Mouse (Mus musculus) ES-E14 (cell line): ENCODE measurements around the gene Tk1. TPM values are rescaled to one million over a fixed set of nuclear protein-coding genes. Genes with fewer than 3 reads are reported as not detected.

Source experiments
- DNase-seq: peaks from one replicate; pipeline ENCODE4 v3.0.0-alpha.2; 2013; ENCODE audit warnings: low read depth, low spot score
- H3K27ac ChIP-seq: 2 replicates; pipeline ENCODE4 v1.5.1; 2012; ENCODE audit warnings: low read depth, mild to moderate bottlenecking, low read length, moderate library complexity, mixed read lengths; ENCODE audit not compliant: poor library complexity, insufficient read depth, severe bottlenecking
- H3K36me3 ChIP-seq: 2 replicates; pipeline ENCODE4 v1.6.1; 2012; ENCODE audit warnings: mild to moderate bottlenecking, low read length, moderate library complexity, mixed read lengths; ENCODE audit not compliant: control insufficient read depth, poor library complexity, insufficient read depth, severe bottlenecking
- H3K4me1 ChIP-seq, 2 experiments: fragments of 150-350 bp in 1 of 2; sonication (generic) in 1 of 2; 2 replicates each; pipeline ENCODE4 v1.6.1; 2012; ENCODE audit warnings: low read length in 2 of 2, mild to moderate bottlenecking in 1 of 2, mixed read lengths in 1 of 2; ENCODE audit not compliant: control insufficient read depth in 2 of 2, insufficient read depth in 2 of 2, poor library complexity in 1 of 2
- H3K4me3 ChIP-seq, 2 experiments: fragments of 150-350 bp in 1 of 2; sonication (generic) in 1 of 2; 2 replicates each; pipeline ENCODE4 v1.5.1; 2012; ENCODE audit warnings: low read length in 2 of 2, low read depth in 1 of 2, mild to moderate bottlenecking in 1 of 2, mixed read lengths in 1 of 2; ENCODE audit not compliant: insufficient read depth in 1 of 2, poor library complexity in 1 of 2, severe bottlenecking in 1 of 2
- H3K9ac ChIP-seq: 2 replicates; pipeline ENCODE4 v1.6.1; 2012; ENCODE audit warnings: low read depth, mild to moderate bottlenecking, low read length, mixed read lengths; ENCODE audit not compliant: poor library complexity, insufficient read depth, severe bottlenecking
- H3K9me3 ChIP-seq: fragments of 150-350 bp; sonication (generic); 2 replicates; pipeline ENCODE4 v1.6.1; 2012; ENCODE audit warnings: low read depth, mild to moderate bottlenecking, low read length; ENCODE audit not compliant: control insufficient read depth, insufficient read depth
- CHD2 ChIP-seq: IDR thresholded peaks from 2 replicates; pipeline ENCODE4 v1.6.1; 2014; ENCODE audit warnings: mild to moderate bottlenecking, low read depth, low read length, inconsistent platforms
- HCFC1 ChIP-seq: IDR thresholded peaks from 2 replicates; pipeline ENCODE4 v1.6.1; 2012; ENCODE audit warnings: low read length, inconsistent platforms, borderline replicate concordance; ENCODE audit not compliant: insufficient read depth
- MAFK ChIP-seq: IDR thresholded peaks from 2 replicates; pipeline ENCODE4 v1.6.1; 2014; ENCODE audit warnings: mild to moderate bottlenecking, low read depth, low read length, inconsistent platforms; ENCODE audit not compliant: insufficient read depth
- ZC3H11A ChIP-seq: IDR thresholded peaks from 2 replicates; pipeline ENCODE4 v1.6.1; 2012; ENCODE audit warnings: low read depth, mild to moderate bottlenecking, inconsistent platforms, low read length, borderline replicate concordance
- ZNF384 ChIP-seq: IDR thresholded peaks from 2 replicates; pipeline ENCODE4 v1.6.1; 2012; ENCODE audit warnings: low read depth, low read length, inconsistent platforms
- in situ Hi-C, 2 experiments: fragments of 600-800 bp; cut with MboI; formaldehyde crosslinking; loops; one replicate each; pipeline ENCODE4 v1.15.1; 2025; ENCODE audit warnings: low sequenced_read_pairs in 2 of 2, inconsistent platforms in 1 of 2; ENCODE audit not compliant: unreplicated experiment in 2 of 2
- total RNA-seq: library from RNA; depleted of rRNA; stranded (reverse); fragments of 300-350 nt; gene quantifications from 2 replicates; pipeline ENCODE4 v1.2.3, GENCODE M21; 2012; rRNA removed

Tk1 gene
- total RNA-seq, 1 experiment, result 89.3 TPM

DNA sequence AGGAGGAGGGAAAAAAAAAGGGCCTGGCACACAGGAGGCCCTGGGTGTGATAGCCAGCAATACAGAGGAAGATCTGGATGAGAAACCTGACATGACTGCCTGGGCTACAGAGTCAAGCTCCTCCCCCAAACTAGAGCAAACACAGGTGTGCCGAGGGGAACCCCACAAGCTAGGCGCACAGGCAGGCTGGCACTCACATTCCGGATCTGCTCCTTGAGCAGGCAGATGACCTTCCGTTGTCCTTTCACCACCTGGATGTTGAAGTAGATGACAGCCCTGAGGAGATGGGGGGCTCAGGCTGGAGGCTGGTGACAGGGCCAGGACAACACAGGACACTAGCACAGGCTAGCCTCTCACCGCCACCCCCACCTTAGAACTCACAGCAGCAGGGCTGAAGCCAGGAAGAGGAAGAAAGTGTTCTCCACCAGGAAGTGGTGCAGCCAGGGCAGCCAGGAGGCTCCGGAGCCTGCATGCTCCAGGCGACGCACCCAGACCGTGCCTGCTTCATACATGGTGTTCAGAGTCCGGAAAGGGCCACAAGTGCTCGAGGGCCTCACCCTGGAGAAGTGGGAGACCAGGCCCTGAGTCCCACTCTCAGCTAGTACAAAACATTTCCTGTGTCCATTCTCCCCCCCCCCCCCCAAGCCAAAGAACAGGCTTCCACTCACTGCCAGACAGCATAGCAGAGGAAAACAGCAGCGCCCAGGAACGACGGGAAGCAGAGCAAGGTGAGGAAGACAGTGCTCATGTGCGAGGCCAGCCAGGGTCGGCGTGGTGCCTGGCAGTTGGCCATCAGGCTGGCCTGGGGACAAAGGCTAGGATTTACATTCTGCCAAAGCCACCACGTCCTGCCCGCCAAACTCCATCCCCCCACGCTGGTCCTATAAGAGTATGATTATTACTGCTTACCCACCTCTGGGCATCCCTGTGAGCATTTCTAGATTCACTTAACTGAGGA, 56.9 kb downstream of the Tk1 start:
- Histone ChIP-seq H3K4me1 (peaks cover 2 to 20% of the 10 kb centered on the region in 2 experiments; a peak in 3 of 4 replicates), H3K9me3 (no peaks in the 10 kb centered on the region), H3K4me3 (no peak overlapping the region), H3K27ac (no peak overlapping the region), H3K9ac (no peak overlapping the region), H3K36me3 (peaks cover 27% of the 10 kb centered on the region; the same call in 1 of the 2 replicates)
- in situ Hi-C loops, result no loop called here
- no peak for DNase-seq
- TF ChIP-seq MAFK, result no peak
- TF ChIP-seq ZNF384, result no peak
- no peak for TF ChIP-seq CHD2
- no peak for TF ChIP-seq HCFC1
- TF ChIP-seq ZC3H11A, result no peak

GRCm38 (mm10) chr11:117766275-117766674, 59.6 kb downstream of the Tk1 start:
- no peaks in the 10 kb centered on the region for H3K9me3 ChIP-seq
- TF ChIP-seq ZNF384 (no peak), ZC3H11A (no peak)
- no peak for DNase-seq
- in situ Hi-C loops, result no loop called here
- H3K4me3 ChIP-seq, result no peak overlapping the region
- no peak overlapping the region for H3K9ac ChIP-seq
- H3K36me3 ChIP-seq, result peaks cover 21% of the 10 kb centered on the region; the same call in 1 of the 2 replicates
- H3K4me1 ChIP-seq, result peaks cover 5 to 22% of the 10 kb centered on the region in 2 experiments; a peak in 3 of 4 replicates
- no peak overlapping the region for H3K27ac ChIP-seq

Other genes with a start within 250 kb of the Tk1 start
- 21.5 and 32.4 TPM in 2 replicates for gene Tnrc6c, start 171.8 kb downstream of the Tk1 start, total RNA-seq
- gene Tmc8, start 44.0 kb downstream of the Tk1 start, total RNA-seq, result 3.9 and 7.6 TPM in 2 replicates
- 36.0 and 79.1 TPM in 2 replicates for gene Tmc6, start 43.9 kb downstream of the Tk1 start, total RNA-seq
- not detected in 2 replicates for gene 6030468B19Rik, start 28.4 kb downstream of the Tk1 start, total RNA-seq
- gene Gm20708, start 16.4 kb downstream of the Tk1 start, total RNA-seq, result 0.40 and 0.42 TPM in 2 replicates
- 69.6 and 98.0 TPM in 2 replicates for gene Syngr2, start 16.4 kb downstream of the Tk1 start, total RNA-seq
- gene Afmid, start 168 bp downstream of the Tk1 start, total RNA-seq, result 1.8 and 2.4 TPM in 2 replicates
- 125 and 166 TPM in 2 replicates for gene Birc5, start 23.2 kb upstream of the Tk1 start, total RNA-seq
- gene Tmem235, start 34.7 kb upstream of the Tk1 start, total RNA-seq, result 0.36 and 0.58 TPM in 2 replicates
- 1.2 and 3.1 TPM in 2 replicates for gene Tha1, start 47.4 kb upstream of the Tk1 start, total RNA-seq
- 69.8 and 78.6 TPM in 2 replicates for gene Socs3, start 144.0 kb upstream of the Tk1 start, total RNA-seq
- gene Pgs1, start 160.2 kb upstream of the Tk1 start, total RNA-seq, result 95.2 and 101 TPM in 2 replicates